Mouse (Mus musculus) small intestine, adult 2 months (tissue): ENCODE results near the gene Ocel1. TPM values are rescaled to one million over a fixed set of nuclear protein-coding genes. Genes with fewer than 3 reads are reported as not detected.

ENCODE experiments used
- H3K27ac ChIP-seq: fragments of 200-500 bp; 2 replicates; pipeline ENCODE4 v1.5.1; 2012; ENCODE audit warnings: low read depth, low read length, control low read depth, inconsistent platforms; ENCODE audit not compliant: insufficient read depth
- H3K27me3 ChIP-seq: fragments of 200-500 bp; 2 replicates; pipeline ENCODE4 v1.6.1; 2012; ENCODE audit warnings: mild to moderate bottlenecking, moderate library complexity, low read length, inconsistent platforms; ENCODE audit not compliant: control insufficient read depth, insufficient read depth
- H3K36me3 ChIP-seq: fragments of 200-500 bp; 2 replicates; pipeline ENCODE4 v1.6.1; 2012; ENCODE audit warnings: mild to moderate bottlenecking, low read length, control low read depth, inconsistent platforms; ENCODE audit not compliant: control insufficient read depth, insufficient read depth
- H3K4me1 ChIP-seq: fragments of 200-500 bp; 2 replicates; pipeline ENCODE4 v1.6.1; 2012; ENCODE audit warnings: low read length, inconsistent platforms, mixed read lengths; ENCODE audit not compliant: control insufficient read depth, insufficient read depth, insufficient read length
- H3K4me3 ChIP-seq: fragments of 200-500 bp; 2 replicates; pipeline ENCODE4 v1.5.1; 2012; ENCODE audit warnings: low read depth, mild to moderate bottlenecking, control low read depth, inconsistent platforms, low read length, moderate library complexity
- CTCF ChIP-seq: fragments of 200-500 bp; IDR thresholded peaks from 2 replicates; pipeline ENCODE4 v1.5.1; 2012; ENCODE audit warnings: low read depth, mild to moderate bottlenecking, control low read depth, inconsistent platforms, low read length, moderate library complexity, mixed read lengths; ENCODE audit not compliant: insufficient replicate concordance, insufficient read length; ENCODE audit errors: extremely low read depth
- POLR2A ChIP-seq: fragments of 200-500 bp; IDR thresholded peaks from 2 replicates; pipeline ENCODE4 v1.6.1; 2012; ENCODE audit warnings: low read depth, mild to moderate bottlenecking, control low read depth, inconsistent platforms, low read length, moderate library complexity
- WGBS: fragments of 180-500 bp; shearing (Covaris S2); methylation state at CpG from one replicate; pipeline ENCODE4 v1.1.7; 2018; 5-methylcytosine and 5-hydroxymethylcytosine counted together
- polyA plus RNA-seq: library from polyadenylated mRNA; depleted of rRNA; stranded (reverse); fragments of >200 nt; gene quantifications from 2 replicates; pipeline ENCODE4 v1.2.3, GENCODE M21; 2012

Ocel1 gene
- polyA plus RNA-seq, 1 experiment, result 70.3 TPM

DNA sequence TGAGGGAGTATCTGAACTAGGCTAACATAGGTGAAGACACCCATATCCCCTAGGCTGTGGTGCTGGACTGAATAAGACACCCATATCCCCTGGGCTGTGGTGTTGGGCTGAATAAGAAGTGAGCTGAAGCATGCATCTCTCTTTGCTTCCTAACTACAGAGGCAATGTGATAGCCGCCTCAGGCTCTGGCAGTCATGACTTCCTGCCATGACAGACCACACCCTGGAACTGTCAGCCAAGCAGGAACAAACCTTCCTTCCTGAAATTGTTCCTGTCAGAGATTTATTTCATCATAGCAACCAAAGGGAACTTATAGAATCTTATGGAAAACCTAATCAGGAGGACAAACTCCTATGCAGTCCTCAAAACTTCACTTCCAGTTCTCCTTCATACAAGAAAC, 17.2 kb downstream of the Ocel1 start:
- TF ChIP-seq POLR2A, result no peak
- no peak for TF ChIP-seq CTCF
- Histone ChIP-seq H3K4me3 (no peak overlapping the region), H3K36me3 (no peaks in the 10 kb centered on the region)

DNA sequence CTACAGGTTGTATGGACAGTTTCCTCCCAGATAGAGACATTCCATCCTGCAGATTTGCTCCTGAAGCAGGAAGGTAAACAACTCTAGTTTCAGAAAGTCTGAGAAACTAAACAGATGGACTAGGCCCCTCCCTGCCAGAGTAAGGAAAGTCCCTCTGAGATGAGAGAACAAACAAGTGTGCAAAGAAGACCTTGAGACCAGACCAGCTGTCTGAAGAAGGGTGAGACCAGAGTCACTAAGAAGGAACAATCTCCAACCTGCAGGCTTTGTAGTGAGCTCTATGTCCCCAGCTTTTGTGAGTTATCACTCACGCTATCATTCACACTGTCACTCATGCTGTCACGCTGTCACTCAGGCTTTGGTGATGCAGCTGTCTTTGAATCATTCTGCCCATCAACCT, 20.6 kb downstream of the Ocel1 start:
- TF ChIP-seq POLR2A (no peak), CTCF (no peak)
- no peaks in the 10 kb centered on the region for H3K27me3 ChIP-seq
- 0 out of 2 replicates have a peak, but pooled peaks cover 7% of the 10 kb centered on the region for H3K4me1 ChIP-seq
- H3K27ac ChIP-seq, result peak overlapping the region; percentile 18; the same call in 1 of the 2 replicates
- no peak overlapping the region for H3K4me3 ChIP-seq
- no peaks in the 10 kb centered on the region for H3K36me3 ChIP-seq
- WGBS, result 88% methylated on average over 2 of the region's 2 CpGs

More for the DNA sequence above, 17.2 kb downstream of the Ocel1 start:
- peaks cover 11% of the 10 kb centered on the region for H3K4me1 ChIP-seq
- 12% methylated on average over 1 of the region's 1 CpGs for WGBS
- no peaks in the 10 kb centered on the region for H3K27me3 ChIP-seq
- H3K27ac ChIP-seq, result no peak overlapping the region

DNA sequence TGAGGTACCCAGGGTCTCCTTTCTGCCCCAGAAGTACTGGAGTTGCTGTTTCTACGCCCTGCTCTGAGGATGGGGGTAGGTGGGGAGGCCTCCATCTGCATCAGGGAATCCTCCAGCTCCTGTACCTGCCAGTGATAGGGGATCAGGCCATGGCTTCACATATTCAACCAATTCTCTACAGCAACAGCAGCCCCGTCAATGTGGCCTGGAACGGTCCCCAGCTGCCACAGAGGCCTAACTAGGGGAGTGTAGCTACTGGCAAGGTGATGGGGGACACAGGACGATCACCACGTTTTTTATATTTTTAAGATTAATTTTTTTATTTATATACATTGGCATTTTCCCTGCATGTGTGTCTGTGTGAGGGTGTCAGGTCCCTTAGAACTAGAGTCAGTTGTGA, 21.3 kb downstream of the Ocel1 start:
- Histone ChIP-seq H3K36me3 (no peaks in the 10 kb centered on the region), H3K27ac (0 out of 2 replicates have a peak overlapping the region, but pooled peaks have one; percentile 16), H3K4me1 (0 out of 2 replicates have a peak, but pooled peaks cover 7% of the 10 kb centered on the region), H3K4me3 (no peak overlapping the region), H3K27me3 (no peaks in the 10 kb centered on the region)
- 86% methylated on average over 5 of the region's 5 CpGs for WGBS
- TF ChIP-seq CTCF (no peak), POLR2A (no peak)

DNA sequence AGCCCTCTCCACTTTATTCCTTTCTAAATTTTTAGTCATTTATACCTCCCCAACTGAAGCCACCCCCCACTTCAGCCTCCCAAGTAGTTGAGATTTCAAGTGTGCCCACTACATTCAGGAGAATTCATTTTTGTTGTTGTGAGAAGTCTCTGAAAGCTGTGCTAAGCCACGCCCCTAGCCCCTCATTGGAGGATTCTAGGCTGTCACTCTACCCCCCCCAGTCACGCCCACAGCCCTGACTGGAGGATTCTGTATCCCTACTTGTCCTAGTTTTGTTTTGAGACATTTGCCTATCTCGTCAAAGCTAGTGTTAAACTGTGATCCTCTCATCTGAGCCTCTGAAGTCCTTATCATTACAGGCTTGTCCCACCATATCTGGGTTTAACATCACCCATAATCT, 21.8 kb downstream of the Ocel1 start:
- TF ChIP-seq POLR2A (no peak), CTCF (no peak)
- H3K27me3 ChIP-seq, result no peaks in the 10 kb centered on the region
- 23% methylated on average over 3 of the region's 3 CpGs for WGBS
- H3K36me3 ChIP-seq, result no peaks in the 10 kb centered on the region
- peaks cover 10% of the 10 kb centered on the region; the same call in 1 of the 2 replicates for H3K4me1 ChIP-seq
- H3K4me3 ChIP-seq, result no peak overlapping the region
- H3K27ac ChIP-seq, result no peak overlapping the region

DNA sequence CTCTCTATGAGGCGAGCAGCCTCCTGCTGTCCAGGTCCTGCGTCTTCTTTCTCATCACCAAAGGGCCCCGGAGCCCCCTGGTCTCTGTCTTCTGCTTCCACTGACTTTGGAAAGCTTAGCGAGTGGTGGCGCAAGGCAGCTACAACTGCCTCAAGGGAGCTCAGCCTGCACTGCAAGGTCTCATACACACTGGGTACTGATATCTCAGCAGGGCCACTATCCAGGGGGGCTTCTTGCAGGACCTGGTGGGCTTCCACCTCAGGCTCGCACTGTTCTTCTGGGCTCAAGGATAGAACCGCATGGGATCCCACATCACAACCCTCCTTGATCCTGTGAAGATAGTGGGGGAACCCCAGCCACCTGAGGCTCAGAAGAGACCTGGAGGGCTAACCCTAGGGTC, 23.4 kb downstream of the Ocel1 start:
- no peaks in the 10 kb centered on the region for H3K27me3 ChIP-seq
- H3K4me3 ChIP-seq, result peak overlapping the region; percentile 41
- H3K4me1 ChIP-seq, result peaks cover 8% of the 10 kb centered on the region; the same call in 1 of the 2 replicates
- H3K27ac ChIP-seq, result no peak overlapping the region
- H3K36me3 ChIP-seq, result peaks cover 8% of the 10 kb centered on the region
- no peak for TF ChIP-seq CTCF
- TF ChIP-seq POLR2A, result no peak
- WGBS, result 83% methylated on average over 7 of the region's 7 CpGs

DNA sequence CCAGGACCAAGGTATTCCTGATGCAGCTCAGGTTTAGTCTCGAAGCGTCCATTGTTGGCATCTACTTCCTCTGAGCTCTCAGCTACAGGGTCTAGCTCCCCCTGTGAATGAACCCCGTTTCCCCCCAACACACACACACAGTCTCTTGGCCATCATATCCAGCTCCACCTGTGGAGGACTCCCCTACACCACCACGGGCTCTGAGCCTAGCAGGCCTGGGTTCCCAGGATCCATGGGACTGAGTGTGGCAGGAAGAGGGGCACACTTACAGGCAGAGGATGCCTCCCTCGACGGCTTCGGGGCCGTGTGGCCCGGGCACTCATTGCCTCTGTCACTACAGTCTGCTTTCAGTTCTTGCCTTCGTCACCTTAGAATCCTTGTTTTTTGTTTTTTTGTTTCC, 24.0 kb downstream of the Ocel1 start:
- H3K4me3 ChIP-seq, result peak overlapping the region; percentile 41
- no peak overlapping the region for H3K27ac ChIP-seq
- peaks cover 12% of the 10 kb centered on the region for H3K36me3 ChIP-seq
- H3K4me1 ChIP-seq, result peaks cover 8% of the 10 kb centered on the region; the same call in 1 of the 2 replicates
- WGBS, result 80% methylated on average over 10 of the region's 10 CpGs
- H3K27me3 ChIP-seq, result no peaks in the 10 kb centered on the region
- TF ChIP-seq POLR2A, result no peak
- TF ChIP-seq CTCF, result no peak

DNA sequence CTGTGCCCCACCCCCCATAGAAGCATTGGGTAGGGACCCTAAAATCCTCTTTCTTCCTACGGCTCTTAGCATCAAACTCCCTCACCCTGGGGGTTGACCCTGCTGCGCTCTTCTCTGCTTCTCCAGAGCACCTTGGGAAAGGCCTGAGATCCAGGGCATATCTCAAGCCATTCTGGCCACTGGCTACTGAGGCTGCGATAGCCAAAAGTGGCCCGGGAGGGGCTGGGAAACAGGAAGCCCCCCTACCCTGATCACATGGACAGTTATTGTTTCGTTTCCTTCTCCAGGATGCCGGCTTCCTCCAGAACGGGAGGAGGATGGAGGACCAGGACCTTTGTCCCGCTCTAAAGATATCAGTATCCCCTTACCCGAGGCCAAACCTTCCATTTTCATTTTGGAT, 24.5 kb downstream of the Ocel1 start, which contains the start of gene Ushbp1:
TSS of gene Ushbp1 (minus strand) at position 174 of the 400 bp plus-strand sequence.
- Histone ChIP-seq H3K27ac (peak within 1 kb of the TSS; percentile 31), H3K4me3 (peak within 1 kb of the TSS; percentile 86), H3K27me3 (no peaks in the 10 kb centered on the region), H3K4me1 (peaks cover 8% of the 10 kb centered on the region; the same call in 1 of the 2 replicates), H3K36me3 (peaks cover 12% of the 10 kb centered on the region)
- WGBS, result 71% methylated on average over 9 of the region's 9 CpGs
- TF ChIP-seq CTCF (no peak), POLR2A (no peak)
